Mouse (Mus musculus) stomach, postnatal 0 days (tissue): Measurements from ENCODE around the gene Rxfp3.

Experiments used
- CTCF ChIP-seq: IDR thresholded peaks from 2 replicates; pipeline ENCODE4 v1.5.1; 2016; ENCODE audit warnings: antibody characterized with exemption, low read depth, mild to moderate bottlenecking, moderate library complexity
- EP300 ChIP-seq: optimal IDR thresholded peaks from 2 replicates; pipeline ENCODE3; 2016; ENCODE audit warnings: antibody characterized with exemption

DNA sequence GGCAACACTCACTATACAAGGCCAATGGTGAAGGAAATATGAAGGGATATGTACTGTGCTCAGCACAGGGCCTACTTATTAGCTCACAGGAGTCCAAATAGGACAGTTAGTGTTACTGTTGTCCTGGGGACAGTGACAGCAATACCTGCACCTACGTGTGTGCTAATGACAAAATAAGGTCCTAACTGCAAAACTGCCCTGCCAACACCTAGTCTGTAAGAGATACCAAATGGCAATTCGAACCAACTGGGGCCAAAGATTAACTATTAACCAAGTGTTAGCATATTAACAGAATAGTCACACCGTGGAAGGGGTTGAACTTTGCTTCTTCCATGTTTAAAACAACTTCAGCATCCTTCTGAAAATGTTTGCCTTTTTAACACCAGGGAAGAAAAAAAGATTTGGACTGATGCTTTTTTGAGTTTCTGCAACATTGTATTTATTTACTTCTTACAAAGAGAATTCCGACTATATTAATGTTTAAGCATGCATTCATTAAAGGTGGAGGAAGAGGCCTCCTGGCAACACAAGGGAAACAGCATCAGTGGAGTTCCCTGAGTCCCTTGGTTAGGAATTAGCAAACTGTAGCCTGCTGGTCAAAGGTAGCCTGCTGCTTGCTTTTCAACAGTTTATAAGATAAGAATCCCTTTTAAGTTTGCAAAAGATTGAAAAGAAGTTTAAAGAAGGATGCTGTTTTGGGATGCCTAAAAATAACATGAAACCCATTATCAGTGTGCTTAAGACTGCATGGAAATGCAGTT is 10.8 kb downstream of the Rxfp3 start:
- no peak for TF ChIP-seq EP300
- no peak for TF ChIP-seq CTCF
